Mouse (Mus musculus) testis, adult 2 months (tissue): ENCODE results near the gene Rnf146.

Experiments
- CTCF ChIP-seq: fragments of 200-500 bp; IDR thresholded peaks from 2 replicates; pipeline ENCODE4 v1.5.1; 2012; ENCODE audit warnings: low read depth, mild to moderate bottlenecking, inconsistent platforms, low read length, moderate library complexity; ENCODE audit not compliant: control insufficient read depth, insufficient read depth, insufficient replicate concordance
- POLR2A ChIP-seq: fragments of 200-500 bp; IDR thresholded peaks from 2 replicates; pipeline ENCODE4 v1.6.1; 2012; ENCODE audit warnings: low read depth, mild to moderate bottlenecking, inconsistent platforms, low read length, moderate library complexity; ENCODE audit not compliant: control insufficient read depth

GRCm38 (mm10) chr10:29381558-29381957 lies 19.3 kb upstream of the Rnf146 start:
- no peak for TF ChIP-seq CTCF
- no peak for TF ChIP-seq POLR2A
